Mouse (Mus musculus) ovary, postnatal 14 days (tissue): ENCODE measurements around the gene Tcl1b4.

Experiments used
- DNase-seq: peaks from one replicate; pipeline ENCODE4 v3.0.0; 2022; ENCODE audit warnings: low spot score

Gene Tcl1b4

GRCm38 (mm10) chr12:105248763-105249233 is 47.0 kb downstream of the Tcl1b4 start:
- DNase-seq, result peak; percentile 11

GRCm38 (mm10) chr12:105253796-105254195 is 52.0 kb downstream of the Tcl1b4 start:
- no peak for DNase-seq
